Mouse (Mus musculus): ENCODE measurements around the gene Kif5a. TPM values are rescaled to one million over a fixed set of nuclear protein-coding genes. Genes with fewer than 3 reads are reported as not detected.

Kif5a gene
- total and polyA plus RNA-seq, 3 experiments = 0.11 to 0.22 TPM; not detected in 1

DNA sequence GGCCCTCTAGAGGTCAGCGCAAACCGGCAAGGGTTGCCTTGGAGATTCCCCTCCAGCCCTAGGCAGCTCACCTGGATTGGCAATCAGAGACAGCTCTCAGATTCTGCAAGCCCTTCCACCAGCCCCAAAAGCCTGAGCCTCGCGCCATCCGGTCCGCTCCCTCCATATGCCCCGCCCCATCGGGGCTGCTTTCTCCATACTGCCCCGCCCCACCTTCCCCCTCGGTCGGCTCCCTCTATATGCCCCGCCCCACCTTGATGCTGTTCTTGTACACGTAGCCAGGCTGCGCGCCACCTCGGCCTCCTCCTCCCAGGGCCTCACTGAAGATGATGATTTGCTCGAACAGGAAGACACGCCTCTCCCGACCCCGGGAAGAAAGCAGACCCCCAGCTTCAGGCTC lies 79.4 kb downstream of the Kif5a start:
- H3K4me1 ChIP-seq (ENCODE audit: insufficient read depth, low read depth, low read length) = peaks cover 87% of the 10 kb centered on the region
- H3K36me3 ChIP-seq (replicated peaks) = peaks cover 64% of the 10 kb centered on the region
- no peak for DNase-seq (ENCODE audit: low spot score)
- H3K27me3 ChIP-seq (ENCODE audit: insufficient read depth, low read length) = peaks cover 2% of the 10 kb centered on the region; the same call in 1 of the 2 replicates
- ATAC-seq (ENCODE audit: extremely low read depth, insufficient number of reproducible peaks, low FRiP score, poor library complexity, severe bottlenecking) = no peak
- H3K9me3 ChIP-seq (replicated peaks) = peaks cover 7% of the 10 kb centered on the region
- TF ChIP-seq POLR2AphosphoS5 (IDR thresholded peaks at IDR 0.05; ENCODE audit: insufficient replicate concordance, low read depth, low read length) (no peak), TAL1 (conservative IDR thresholded peaks at IDR 0.05; ENCODE audit: low read depth, low read length) (no peak), CTCF (IDR thresholded peaks at IDR 0.05; ENCODE audit: low read depth, low read length) (no peak), GATA2 (IDR thresholded peaks at IDR 0.05; ENCODE audit: borderline replicate concordance, low read depth, low read length) (no peak), GATA1 (IDR thresholded peaks at IDR 0.05; ENCODE audit: borderline replicate concordance, low read length) (no peak)
- no peak overlapping the region; the same call in 1 of the 2 replicates for H3K4me3 ChIP-seq (ENCODE audit: low read depth, low read length)

DNA sequence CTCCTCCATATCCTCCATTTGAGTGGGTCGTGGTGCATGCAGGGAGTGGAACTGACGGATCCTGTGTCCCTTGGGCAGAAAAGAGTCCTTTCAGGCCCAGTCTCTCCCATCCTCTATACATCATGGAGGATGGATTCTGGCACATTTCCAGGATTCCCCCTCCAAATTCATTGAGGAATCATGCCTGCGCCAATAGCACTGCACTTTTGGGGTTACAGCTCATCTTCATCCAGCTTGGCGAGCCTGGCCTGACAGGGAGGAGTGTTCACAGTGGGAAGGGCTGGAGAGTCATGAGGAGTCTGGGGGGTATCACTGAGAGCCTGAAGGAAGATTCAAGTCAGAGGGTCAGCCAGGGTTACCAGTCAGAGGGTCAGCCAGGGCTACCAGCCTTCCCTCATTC lies 80.5 kb downstream of the Kif5a start:
- Histone ChIP-seq H3K36me3 (replicated peaks) (peaks cover 64% of the 10 kb centered on the region), H3K4me3 (ENCODE audit: low read depth, low read length) (no peak overlapping the region), H3K4me1 (ENCODE audit: insufficient read depth, low read depth, low read length) (peaks cover 93% of the 10 kb centered on the region), H3K9me3 (replicated peaks) (peaks cover 13% of the 10 kb centered on the region), H3K27me3 (ENCODE audit: insufficient read depth, low read length) (peaks cover 11% of the 10 kb centered on the region; the same call in 1 of the 2 replicates)
- no peak for ATAC-seq (ENCODE audit: extremely low read depth, insufficient number of reproducible peaks, low FRiP score, poor library complexity, severe bottlenecking)
- no peak for TF ChIP-seq POLR2AphosphoS5 (IDR thresholded peaks at IDR 0.05; ENCODE audit: insufficient replicate concordance, low read depth, low read length)
- TF ChIP-seq CTCF (IDR thresholded peaks at IDR 0.05; ENCODE audit: low read depth, low read length) = no peak
- no peak for TF ChIP-seq GATA1 (IDR thresholded peaks at IDR 0.05; ENCODE audit: borderline replicate concordance, low read length)
- no peak for TF ChIP-seq GATA2 (IDR thresholded peaks at IDR 0.05; ENCODE audit: borderline replicate concordance, low read depth, low read length)
- TF ChIP-seq TAL1 (conservative IDR thresholded peaks at IDR 0.05; ENCODE audit: low read depth, low read length) = no peak
- DNase-seq (ENCODE audit: low spot score) = no peak

DNA sequence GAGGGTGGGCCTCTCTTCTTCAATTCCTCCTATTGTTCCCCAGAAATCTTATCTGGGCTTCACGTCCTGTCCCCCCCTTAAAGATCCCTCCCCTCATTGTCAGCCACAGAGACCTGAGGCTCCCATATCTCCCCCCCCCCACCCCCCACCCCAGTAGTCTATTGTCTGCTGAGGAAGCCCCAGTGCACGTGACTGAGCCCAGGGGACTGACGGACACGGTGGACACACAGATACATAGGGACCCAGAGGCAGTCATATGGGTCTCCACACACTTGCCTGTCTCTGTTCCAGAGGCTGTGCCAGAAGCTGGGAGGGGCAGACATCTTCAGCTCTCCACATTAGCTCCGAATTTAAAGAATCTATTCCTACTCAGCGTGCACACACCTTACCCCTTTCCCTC lies 81.6 kb downstream of the Kif5a start:
- Histone ChIP-seq H3K36me3 (replicated peaks) (peaks cover 53% of the 10 kb centered on the region), H3K4me1 (ENCODE audit: insufficient read depth, low read depth, low read length) (peaks cover 93% of the 10 kb centered on the region), H3K4me3 (ENCODE audit: low read depth, low read length) (no peak overlapping the region), H3K27me3 (ENCODE audit: insufficient read depth, low read length) (peaks cover 11% of the 10 kb centered on the region; the same call in 1 of the 2 replicates), H3K9me3 (replicated peaks) (peaks cover 8% of the 10 kb centered on the region)
- ATAC-seq (ENCODE audit: extremely low read depth, insufficient number of reproducible peaks, low FRiP score, poor library complexity, severe bottlenecking) (no peak), DNase-seq (ENCODE audit: low spot score) (no peak)
- TF ChIP-seq GATA1 (IDR thresholded peaks at IDR 0.05; ENCODE audit: borderline replicate concordance, low read length) (no peak), GATA2 (IDR thresholded peaks at IDR 0.05; ENCODE audit: borderline replicate concordance, low read depth, low read length) (no peak), CTCF (IDR thresholded peaks at IDR 0.05; ENCODE audit: low read depth, low read length) (no peak), POLR2AphosphoS5 (IDR thresholded peaks at IDR 0.05; ENCODE audit: insufficient replicate concordance, low read depth, low read length) (no peak), TAL1 (conservative IDR thresholded peaks at IDR 0.05; ENCODE audit: low read depth, low read length) (no peak)

DNA sequence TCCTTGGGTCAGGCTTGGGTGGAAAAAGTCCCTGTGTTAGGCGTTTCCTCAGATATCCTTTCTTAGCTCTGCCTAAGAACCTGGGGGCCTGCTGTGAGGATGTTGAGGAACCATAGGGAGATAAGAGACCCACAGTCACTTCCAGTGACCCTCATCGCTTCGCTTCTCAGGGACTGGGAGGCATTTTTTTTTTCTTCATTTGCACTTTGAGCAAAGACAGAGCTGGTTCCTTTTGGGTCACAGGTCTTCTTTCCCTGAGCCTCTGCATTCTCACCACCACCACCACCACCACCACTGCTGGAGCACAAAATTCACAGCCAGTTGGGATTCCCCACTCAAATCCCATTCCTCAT lies 82.5 kb downstream of the Kif5a start:
- Histone ChIP-seq H3K36me3 (replicated peaks) (peaks cover 45% of the 10 kb centered on the region), H3K4me3 (ENCODE audit: low read depth, low read length) (no peak overlapping the region; the same call in 1 of the 2 replicates), H3K27me3 (ENCODE audit: insufficient read depth, low read length) (peaks cover 11% of the 10 kb centered on the region; the same call in 1 of the 2 replicates), H3K4me1 (ENCODE audit: insufficient read depth, low read depth, low read length) (peaks cover 94% of the 10 kb centered on the region), H3K9me3 (replicated peaks) (peaks cover 7% of the 10 kb centered on the region)
- DNase-seq (ENCODE audit: low spot score) (no peak), ATAC-seq (ENCODE audit: extremely low read depth, insufficient number of reproducible peaks, low FRiP score, poor library complexity, severe bottlenecking) (no peak)
- TF ChIP-seq POLR2AphosphoS5 (IDR thresholded peaks at IDR 0.05; ENCODE audit: insufficient replicate concordance, low read depth, low read length) (no peak), TAL1 (conservative IDR thresholded peaks at IDR 0.05; ENCODE audit: low read depth, low read length) (no peak), GATA1 (IDR thresholded peaks at IDR 0.05; ENCODE audit: borderline replicate concordance, low read length) (no peak), CTCF (IDR thresholded peaks at IDR 0.05; ENCODE audit: low read depth, low read length) (no peak), GATA2 (IDR thresholded peaks at IDR 0.05; ENCODE audit: borderline replicate concordance, low read depth, low read length) (no peak)

DNA sequence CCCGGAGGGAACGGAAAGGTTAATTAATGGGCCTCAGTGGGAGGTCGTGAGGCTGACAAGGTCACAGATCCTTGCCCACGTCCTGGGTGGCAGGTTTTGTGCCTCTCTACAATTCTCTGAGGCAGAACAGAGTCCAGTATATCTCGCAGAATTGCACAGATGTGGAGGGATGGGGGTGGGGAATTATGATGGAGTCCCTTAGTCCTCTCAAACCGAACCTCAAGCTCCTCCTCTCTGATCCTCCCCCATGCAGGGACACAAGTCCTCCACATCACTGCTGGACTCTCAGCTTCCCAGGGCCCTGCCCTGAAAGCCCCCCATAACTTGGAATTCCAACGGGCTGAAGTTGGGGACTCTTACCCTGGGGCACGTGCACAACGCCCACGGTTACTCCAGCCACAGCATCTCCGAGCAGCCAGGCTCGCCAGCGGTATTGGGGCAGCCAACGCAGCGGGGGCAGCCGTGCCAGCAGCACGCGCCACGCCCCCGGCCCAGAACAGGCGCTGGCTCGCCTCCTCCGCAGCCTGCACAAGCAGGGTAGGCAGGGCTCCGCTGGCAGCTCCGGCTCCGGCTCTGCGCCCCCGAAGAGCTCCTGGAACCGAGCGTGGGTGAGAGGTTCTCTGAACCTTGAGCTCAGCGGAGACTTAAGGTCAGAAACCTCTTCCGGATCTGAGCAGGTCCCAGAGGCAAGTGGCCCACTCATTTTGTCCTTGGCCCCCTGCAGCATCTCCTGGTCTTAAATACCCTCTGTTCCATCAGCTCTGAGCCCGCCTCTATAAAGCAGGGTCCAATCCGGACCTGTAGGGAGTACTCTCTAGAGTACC lies 83.1 kb downstream of the Kif5a start, which contains the start of gene Slc26a10:
Gene Slc26a10, minus strand, starts transcription at position 775 of the 824 bp plus-strand sequence.
- H3K36me3 ChIP-seq (replicated peaks) = peaks cover 39% of the 10 kb centered on the region
- peak within 1 kb of the TSS; percentile 68; the same call in 1 of the 2 replicates for H3K4me3 ChIP-seq (ENCODE audit: low read depth, low read length)
- no peak for TF ChIP-seq POLR2AphosphoS5 (IDR thresholded peaks at IDR 0.05; ENCODE audit: insufficient replicate concordance, low read depth, low read length)
- no peak for TF ChIP-seq TAL1 (conservative IDR thresholded peaks at IDR 0.05; ENCODE audit: low read depth, low read length)
- TF ChIP-seq CTCF (IDR thresholded peaks at IDR 0.05; ENCODE audit: low read depth, low read length) = no peak
- no peak for TF ChIP-seq GATA1 (IDR thresholded peaks at IDR 0.05; ENCODE audit: borderline replicate concordance, low read length)
- no peak for TF ChIP-seq GATA2 (IDR thresholded peaks at IDR 0.05; ENCODE audit: borderline replicate concordance, low read depth, low read length)
- peaks cover 7% of the 10 kb centered on the region for H3K9me3 ChIP-seq (replicated peaks)
- peaks cover 11% of the 10 kb centered on the region; the same call in 1 of the 2 replicates for H3K27me3 ChIP-seq (ENCODE audit: insufficient read depth, low read length)
- ATAC-seq (ENCODE audit: extremely low read depth, insufficient number of reproducible peaks, low FRiP score, poor library complexity, severe bottlenecking) = no peak
- DNase-seq (ENCODE audit: low spot score) = no peak
- H3K4me1 ChIP-seq (ENCODE audit: insufficient read depth, low read depth, low read length) = peaks cover 91% of the 10 kb centered on the region
